Mouse (Mus musculus): ENCODE data around the gene Fto.

DNA sequence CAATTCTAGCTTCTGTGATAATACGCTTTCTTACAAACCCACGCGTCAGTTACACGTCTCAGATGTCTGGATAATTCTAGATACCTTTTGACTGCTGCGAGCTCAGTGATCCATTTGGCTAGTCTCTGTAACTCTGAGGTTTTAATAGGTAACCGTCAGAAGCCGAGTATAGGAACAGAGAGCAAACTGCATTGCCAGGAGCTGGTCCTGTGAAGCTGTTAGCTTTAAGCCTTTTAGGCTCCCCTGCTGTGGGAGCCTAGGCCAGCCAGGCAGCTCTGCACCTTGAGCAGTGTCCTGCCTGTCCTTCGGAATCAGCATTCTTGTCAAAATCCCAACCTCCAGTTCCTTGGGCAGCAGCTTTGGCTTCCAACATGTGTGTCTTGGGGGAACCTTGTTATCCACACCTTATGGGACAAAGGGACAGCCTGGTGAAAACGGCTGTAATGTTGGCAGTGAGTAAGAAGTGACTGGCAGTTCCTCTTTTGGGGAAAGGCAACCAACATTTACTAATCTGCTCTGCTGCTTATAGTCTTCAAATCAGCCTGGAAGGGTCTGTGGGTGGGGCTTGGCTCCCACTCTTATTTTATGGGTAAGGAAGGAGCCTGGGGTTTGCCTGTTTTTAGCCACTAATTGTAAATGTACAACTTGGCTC is 77.2 kb downstream of the Fto start:
- no peak for TF ChIP-seq CTCF (IDR thresholded peaks at IDR 0.05; ENCODE audit: low read depth, low read length)
- TF ChIP-seq GATA1 (IDR thresholded peaks at IDR 0.05; ENCODE audit: borderline replicate concordance, low read length): no peak

Data from G1E (cell line).